Mouse (Mus musculus): ENCODE data around the gene Prss36. TPM values are rescaled to one million over a fixed set of nuclear protein-coding genes. Genes with fewer than 3 reads are reported as not detected.
"Not testable (repeated sequence)": the region's sequence is repeated elsewhere in the genome, so short reads cannot be mapped to it uniquely, and the experiment has no call there.

The Prss36 gene
- total RNA-seq (2021): 4.4 and 9.7 TPM in 2 replicates
- long read RNA-seq, partial matches to known transcripts: 2 of 12 reads
- long read RNA-seq, other reads (novel, unspliced or antisense): 6 of 12 reads

GRCm38 (mm10) chr7:127946470-127947023 lies at the start of gene Prss36:
Prss36 (minus strand) TSS chr7:127946725.
- DNase-seq: no peak

DNA sequence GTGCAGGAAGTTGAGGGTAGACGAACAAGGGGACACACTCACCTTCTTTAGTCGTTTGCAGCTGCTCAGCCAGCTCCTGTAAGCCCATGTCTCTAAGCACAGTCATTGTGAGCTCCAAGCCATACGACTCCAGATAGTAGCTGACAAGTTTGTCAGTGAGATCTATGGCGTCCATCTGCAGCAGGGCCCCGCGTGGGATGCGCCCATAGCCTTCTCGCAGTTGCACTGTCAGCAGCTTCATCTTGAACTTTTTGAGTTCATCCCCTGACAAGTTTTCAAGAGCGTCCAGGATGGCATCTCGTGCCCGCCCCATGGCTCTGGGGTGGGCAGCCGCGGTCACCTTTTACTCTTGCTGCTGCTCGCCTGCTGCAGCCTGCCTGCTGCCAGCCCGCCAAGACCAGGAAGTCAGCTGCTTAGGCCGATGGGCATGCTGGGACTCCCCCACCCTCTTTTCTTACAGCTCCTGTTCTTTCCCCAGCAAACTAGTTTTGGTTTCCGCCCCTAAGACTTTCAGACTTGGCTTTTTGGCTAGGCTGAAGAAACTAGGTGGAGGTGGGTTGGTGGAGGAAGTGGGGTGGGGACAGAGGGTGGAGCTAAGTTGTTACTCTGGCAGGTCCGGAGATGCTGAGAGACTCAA lies 46.9 kb upstream of the Prss36 start, which contains the start of gene Pycard:
Gene Pycard, minus strand, starts transcription at position 527 of the 637 bp plus-strand sequence.
- peak; percentile 20 for DNase-seq

DNA sequence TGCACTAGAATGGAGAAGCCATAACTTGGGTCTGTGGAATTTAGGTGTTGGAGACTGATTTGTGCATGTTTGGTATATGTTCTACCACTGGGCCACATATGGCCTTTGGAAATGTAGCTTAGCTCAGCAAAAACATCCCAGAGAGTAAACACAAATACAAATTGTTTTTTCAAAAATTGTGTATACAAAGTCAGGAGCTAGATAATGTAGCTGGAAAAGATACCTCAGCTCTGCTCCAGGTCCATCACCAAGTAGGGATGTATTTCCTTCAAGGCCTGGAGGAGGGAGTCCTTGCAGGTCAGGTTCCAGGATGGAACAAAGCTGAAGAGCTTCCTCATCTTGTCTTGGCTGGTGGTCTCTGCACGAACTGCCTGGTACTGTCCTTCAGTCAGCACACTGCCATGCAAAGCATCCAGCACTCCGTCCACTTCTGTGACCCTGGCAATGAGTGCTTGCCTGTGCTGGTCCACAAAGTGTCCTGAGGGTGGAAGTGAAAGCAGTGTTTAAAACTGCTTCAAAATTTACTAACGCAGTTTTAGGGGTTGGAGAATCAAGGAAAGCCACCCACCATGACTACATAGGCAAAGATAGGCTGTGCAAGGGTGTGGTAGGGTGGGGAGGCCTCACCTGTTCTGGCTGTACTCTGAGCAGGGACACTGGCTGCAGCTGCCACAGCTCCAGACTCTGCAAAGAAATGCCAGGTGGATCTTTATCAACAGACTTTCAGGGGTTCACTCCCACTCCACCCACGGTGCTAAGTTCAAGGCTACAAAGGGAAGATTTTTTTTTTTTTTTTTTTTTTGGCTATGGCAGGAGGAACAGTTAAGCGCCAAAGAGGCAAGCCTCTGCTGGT lies 46.2 kb upstream of the Prss36 start:
- no peak for DNase-seq

DNA sequence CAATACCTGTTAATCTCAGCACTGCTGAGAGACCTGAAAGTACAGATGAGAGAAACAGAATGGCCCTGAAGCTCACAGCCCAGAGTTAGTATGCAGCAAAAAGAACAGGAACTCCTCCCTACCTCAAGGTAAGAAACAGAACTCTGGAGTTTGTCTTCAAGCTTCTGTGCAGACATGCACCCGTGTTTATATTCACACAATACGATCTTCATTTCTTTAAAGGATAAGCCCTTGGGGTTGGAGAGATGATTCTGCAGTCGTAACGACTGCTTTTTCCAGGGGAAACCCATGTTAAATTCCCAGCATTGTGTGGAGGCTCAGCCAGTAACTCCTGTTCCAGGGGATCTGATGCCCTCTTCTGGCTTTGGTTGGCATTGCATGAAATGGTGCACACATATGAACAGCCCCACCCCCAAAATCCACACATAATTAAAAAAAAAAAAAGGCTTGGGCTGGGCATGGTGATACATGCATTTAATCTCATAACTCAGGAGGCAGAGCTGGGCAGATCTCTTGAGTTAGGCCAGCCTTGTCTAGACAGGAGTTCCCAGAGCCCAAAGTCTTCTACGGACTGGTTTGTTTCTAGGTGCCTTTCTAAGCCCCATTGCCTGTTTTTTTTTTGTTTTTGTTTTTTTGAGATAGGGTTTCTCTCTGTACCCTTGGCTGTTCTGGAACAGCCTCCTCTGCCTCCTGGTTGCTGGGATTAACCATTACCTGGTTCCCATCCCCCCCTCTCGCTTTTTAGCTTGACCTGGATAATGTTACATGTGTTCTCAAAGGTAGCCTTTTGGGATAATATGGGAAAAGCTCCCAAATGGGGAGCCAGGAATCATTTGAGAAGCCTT lies 45.3 kb upstream of the Prss36 start:
- peak; percentile 66 for DNase-seq

DNA sequence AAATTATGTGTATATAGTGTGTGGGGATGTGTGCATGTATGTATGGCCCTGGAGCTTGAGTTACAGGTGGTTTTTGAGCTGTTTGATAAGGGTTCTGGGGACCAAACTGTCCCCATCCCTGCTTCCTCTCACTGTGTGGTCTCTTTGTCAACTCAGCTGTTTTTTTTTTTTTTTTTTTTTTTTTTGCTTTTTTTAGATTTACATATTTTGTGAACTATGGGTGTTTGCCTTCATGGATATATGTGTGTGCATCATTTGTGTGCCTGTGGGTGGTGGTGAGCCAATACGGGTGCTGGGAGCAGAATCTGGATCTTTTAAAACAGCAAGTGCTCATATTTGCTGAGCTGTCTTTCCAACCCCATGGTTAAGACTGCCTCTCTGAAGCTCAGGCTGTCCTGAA lies 42.4 kb upstream of the Prss36 start:
- no peak for DNase-seq

- no peak for DNase-seq
Measured at GRCm38 (mm10) chr7:127980606-127981005, 34.1 kb upstream of the Prss36 start.

- DNase-seq: no peak
Measured at GRCm38 (mm10) chr7:127978856-127979255, 32.3 kb upstream of the Prss36 start.

GRCm38 (mm10) chr7:127974413-127974930 lies 27.9 kb upstream of the Prss36 start:
- DNase-seq: no peak

- peak; percentile 85 for DNase-seq
Measured at GRCm38 (mm10) chr7:127967922-127968828, 21.6 kb upstream of the Prss36 start.

DNA sequence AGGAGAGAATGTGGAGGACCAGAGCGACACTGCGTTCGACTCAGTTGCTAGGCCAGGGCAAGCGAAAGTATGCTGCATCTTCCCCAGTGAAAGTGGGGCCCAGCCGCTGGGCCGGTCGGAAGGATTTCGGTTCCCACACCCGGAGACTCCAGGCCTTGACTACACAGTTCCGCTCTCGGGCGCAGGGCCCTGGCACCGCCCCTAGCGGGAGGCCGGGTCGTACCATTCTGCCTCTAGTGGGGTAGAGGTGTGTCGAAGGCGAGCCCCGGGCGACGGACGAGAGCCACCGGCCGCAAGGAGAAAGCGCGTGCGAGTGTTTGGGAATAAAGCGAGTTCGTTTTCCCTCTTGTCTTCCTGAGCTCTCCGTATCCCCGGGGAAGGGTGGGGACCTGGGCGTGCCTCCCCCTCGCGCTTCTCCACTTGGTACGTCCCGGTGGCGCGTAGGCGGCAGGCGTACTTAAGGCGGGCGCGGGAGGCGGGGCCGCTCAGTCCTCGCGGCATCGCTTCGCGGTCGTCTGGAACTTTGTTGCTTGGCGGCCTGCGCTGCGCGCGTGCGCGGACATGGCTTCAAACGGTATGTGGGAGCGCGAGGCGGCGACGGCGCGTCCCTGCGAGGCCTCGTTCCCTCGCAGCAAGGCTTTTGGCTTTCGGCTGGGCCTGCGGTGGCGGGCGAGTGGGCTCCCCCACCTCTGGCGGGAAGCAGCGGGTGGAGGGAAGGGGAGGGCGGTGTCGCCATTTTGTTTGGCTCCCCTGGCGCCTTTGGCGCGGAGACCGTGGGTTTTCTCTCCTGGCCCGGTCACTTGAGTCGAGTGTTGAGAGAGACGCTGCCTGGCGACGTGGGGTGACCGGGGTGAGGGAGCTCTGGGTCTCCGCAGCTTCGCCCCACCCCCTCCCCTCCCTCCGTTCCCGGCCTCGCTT lies 20.7 kb upstream of the Prss36 start, which contains the start of gene Fus:
Gene Fus, plus strand, starts transcription at position 454 of the 918 bp plus-strand sequence.
- peak; percentile 96 for DNase-seq

DNA sequence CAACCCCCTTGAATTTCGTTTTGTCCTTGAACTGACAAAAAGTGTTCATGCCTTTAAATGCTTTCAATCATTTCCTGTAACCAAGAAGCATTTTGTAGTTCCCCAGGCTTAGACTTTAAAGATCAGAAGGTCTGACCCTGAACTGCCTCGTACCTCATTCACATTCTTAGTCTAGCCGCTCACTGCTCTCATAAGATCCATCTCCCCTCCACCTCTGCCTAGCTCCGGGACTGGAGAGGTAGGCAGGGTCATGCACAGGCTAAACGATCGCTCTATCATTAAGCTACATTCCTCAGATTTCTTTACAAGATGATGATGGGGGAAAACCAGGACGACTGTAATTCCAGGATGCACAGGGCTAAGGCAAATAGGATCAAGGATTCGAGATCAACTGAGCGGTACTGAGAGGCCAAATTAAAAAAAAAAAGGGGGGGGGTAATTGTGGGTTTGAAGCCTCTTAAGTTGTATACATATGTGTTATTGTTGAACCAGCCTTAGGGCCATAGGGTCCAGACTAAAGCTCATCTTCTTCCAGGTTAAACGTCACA lies 19.9 kb upstream of the Prss36 start:
- DNase-seq: no peak

DNA sequence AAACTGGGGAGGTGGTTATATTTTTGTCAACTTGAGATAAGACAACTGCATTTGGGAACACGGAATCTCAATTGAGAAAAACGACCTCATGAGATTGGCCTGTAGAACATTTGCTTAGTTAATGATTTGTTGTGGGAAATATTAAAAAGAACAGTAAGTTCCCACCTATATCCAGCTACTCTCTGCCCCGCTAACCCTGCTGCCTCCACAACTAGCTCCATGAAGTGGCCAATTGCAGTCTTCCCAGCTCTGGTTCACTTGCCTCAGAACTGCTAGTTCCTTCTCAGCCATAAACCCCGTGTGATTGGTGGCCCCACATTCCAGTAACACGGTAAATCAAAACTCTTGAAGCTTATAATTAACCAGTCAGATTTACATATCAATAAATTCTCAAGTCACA lies 12.8 kb upstream of the Prss36 start:
- no peak for DNase-seq

DNA sequence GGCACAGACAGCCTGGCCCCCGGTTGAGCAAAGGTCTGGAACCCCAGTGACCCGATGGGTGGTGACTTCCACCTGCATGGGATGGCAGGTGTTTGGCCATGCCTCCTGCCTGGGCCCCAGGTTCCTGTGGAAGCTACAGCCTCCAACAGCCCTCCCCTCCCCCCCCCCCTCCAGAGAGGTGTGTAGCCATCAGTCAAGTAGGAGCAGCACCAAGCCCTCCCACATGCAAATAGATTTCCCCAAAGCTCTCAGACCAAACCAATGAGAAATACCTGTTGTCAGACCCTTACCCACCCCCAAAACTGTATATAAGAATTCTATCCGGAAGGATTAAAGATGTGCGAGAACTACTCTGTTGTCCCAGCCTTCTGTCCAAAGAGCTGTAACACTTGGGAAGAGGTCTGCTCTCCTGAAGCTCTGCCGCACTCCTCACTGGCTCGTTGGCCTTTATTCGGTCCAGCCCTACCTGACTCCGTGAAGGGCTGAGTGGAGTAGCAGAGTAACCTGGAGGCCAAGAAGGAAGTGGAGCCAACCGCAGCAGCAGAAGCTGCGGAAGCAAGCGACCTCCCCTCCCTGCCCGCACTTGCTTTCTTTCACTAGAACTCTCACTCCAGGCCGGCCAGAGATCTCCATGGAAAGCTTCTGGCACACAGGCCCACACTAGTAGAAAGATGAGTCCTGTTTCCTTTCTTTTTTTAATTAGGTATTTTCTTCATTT lies 6.5 kb upstream of the Prss36 start:
- no peak for DNase-seq

DNA sequence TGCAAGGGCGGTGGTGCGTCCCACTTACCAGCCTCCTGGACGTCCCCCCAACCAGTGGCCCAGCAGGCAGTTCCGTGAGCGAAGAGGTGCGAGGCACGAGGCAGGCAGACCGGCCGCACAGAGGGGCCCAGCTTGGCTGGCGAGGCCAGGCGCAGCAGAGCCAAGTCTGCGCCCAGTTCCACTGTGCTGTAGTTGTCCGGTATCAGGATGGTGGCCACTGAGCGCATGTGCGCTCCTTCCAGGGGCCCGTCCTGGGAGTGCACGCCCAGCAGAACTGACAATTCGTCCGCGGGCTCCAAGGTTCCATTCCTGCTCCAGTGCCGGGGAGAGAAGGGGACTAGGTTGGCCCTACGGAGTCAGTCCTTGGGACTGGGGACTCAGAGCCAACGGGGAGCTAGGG lies 1.9 kb downstream of the Prss36 start:
- peak; percentile 31 for DNase-seq

- DNase-seq: not testable (repeated sequence)
Measured at GRCm38 (mm10) chr7:127942097-127942496, 4.4 kb downstream of the Prss36 start.

DNA sequence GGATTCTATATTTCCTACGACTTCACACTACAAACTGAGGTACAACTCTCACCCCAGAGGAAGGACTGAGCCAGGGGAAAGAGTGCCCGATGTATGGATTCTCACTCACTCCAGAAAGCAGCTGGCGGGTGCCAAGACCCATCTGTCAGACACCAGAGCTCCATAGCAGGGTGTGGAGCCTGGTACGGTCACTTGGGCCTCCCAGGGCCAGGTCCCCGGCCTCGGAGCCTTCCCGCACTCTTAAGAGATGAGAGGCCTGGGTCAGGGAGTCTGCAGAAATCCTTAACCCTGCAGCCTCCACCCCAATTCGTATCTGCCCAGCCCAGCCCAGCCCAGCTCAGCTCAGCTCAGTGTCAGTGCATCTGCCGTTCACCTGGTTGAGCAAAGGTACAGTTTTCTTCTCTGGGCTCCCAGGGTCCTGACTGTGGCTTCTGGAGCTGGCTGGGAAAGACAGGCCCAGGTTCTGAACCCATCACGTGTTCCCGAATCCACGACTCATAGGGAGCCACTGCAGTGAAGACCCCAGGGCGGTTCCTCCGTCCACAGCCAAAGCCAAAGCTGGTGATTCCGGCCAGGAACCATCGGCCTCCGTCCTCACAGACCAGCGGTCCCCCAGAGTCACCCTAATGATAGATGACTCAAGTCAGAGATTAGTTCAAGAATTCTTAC lies 10.2 kb downstream of the Prss36 start:
- DNase-seq: no peak

GRCm38 (mm10) chr7:127935748-127936159 lies 10.8 kb downstream of the Prss36 start:
- no peak for DNase-seq

Measured in adrenal gland, postnatal 25 days (tissue).